Mouse (Mus musculus) G1E (cell line): ENCODE data around the gene Cd59b.

Experiments used
- CTCF ChIP-seq: IDR thresholded peaks from 2 replicates; pipeline ENCODE4 v1.5.1; 2012; ENCODE audit warnings: low read depth, low read length, inconsistent platforms, mixed read lengths
- GATA1 ChIP-seq: IDR thresholded peaks from 2 replicates; pipeline ENCODE4 v1.6.1; 2012; ENCODE audit warnings: borderline replicate concordance, low read length, inconsistent platforms, mixed read lengths
- POLR2AphosphoS5 ChIP-seq: IDR thresholded peaks from 2 replicates; pipeline ENCODE4 v1.6.1; 2012; ENCODE audit warnings: low read depth, low read length, inconsistent platforms; ENCODE audit not compliant: insufficient replicate concordance
- TAL1 ChIP-seq: conservative IDR thresholded peaks from 2 replicates; pipeline ENCODE4 v1.6.1; 2012; ENCODE audit warnings: low read depth, low read length, inconsistent platforms, mixed read lengths

GRCm38 (mm10) chr2:104042766-104043165, 26.9 kb upstream of the Cd59b start:
- TF ChIP-seq TAL1 (no peak), CTCF (no peak), GATA1 (no peak), POLR2AphosphoS5 (no peak)
